Mouse (Mus musculus) heart, adult 2 months (tissue): ENCODE measurements around the gene Olfr1373. TPM values are rescaled to one million over a fixed set of nuclear protein-coding genes. Genes with fewer than 3 reads are reported as not detected.
"Not testable (repeated sequence)": the region's sequence is repeated elsewhere in the genome, so short reads cannot be mapped to it uniquely, and the experiment has no call there.

ENCODE experiments used
- DNase-seq, 2 experiments: peaks; one replicate each; pipeline ENCODE4 v3.0.0; 2021
- H3K27ac ChIP-seq: fragments of 200-600 bp; 2 replicates; pipeline ENCODE4 v1.8.1; 2022
- H3K27me3 ChIP-seq: fragments of 200-500 bp; 2 replicates; pipeline ENCODE4 v1.6.1; 2012; ENCODE audit warnings: mild to moderate bottlenecking, low read length, inconsistent platforms, mixed read lengths; ENCODE audit not compliant: control insufficient read depth, insufficient read depth
- H3K36me3 ChIP-seq: fragments of 200-500 bp; 2 replicates; pipeline ENCODE4 v1.6.1; 2012; ENCODE audit warnings: low read length, inconsistent platforms; ENCODE audit not compliant: control insufficient read depth, insufficient read depth
- H3K4me1 ChIP-seq: fragments of 200-500 bp; 2 replicates; pipeline ENCODE4 v1.6.1; 2011; ENCODE audit warnings: low read length; ENCODE audit not compliant: control insufficient read depth, insufficient read depth
- H3K4me3 ChIP-seq: fragments of 200-600 bp; 2 replicates; pipeline ENCODE4 v1.8.1; 2022
- H3K79me2 ChIP-seq: fragments of 200-500 bp; replicated peaks from 2 replicates; pipeline ENCODE4 v1.6.1; 2012; ENCODE audit warnings: mild to moderate bottlenecking, inconsistent platforms, low read length, moderate library complexity, mixed read lengths; ENCODE audit not compliant: control insufficient read depth, insufficient read depth
- H3K9ac ChIP-seq: fragments of 200-500 bp; 2 replicates; pipeline ENCODE4 v1.6.1; 2012; ENCODE audit warnings: low read depth, mild to moderate bottlenecking, control low read depth, inconsistent platforms, low read length, mixed read lengths
- CTCF ChIP-seq: fragments of 200-600 bp; IDR thresholded peaks from 2 replicates; pipeline ENCODE4 v1.8.1; 2022; ENCODE audit warnings: antibody characterized with exemption, mild to moderate bottlenecking, moderate library complexity
- EP300 ChIP-seq: fragments of 200-500 bp; IDR thresholded peaks from 2 replicates; pipeline ENCODE4 v1.6.1; 2011; ENCODE audit warnings: low read depth, low read length, control low read depth; ENCODE audit not compliant: insufficient read depth
- POLR2A ChIP-seq: fragments of 200-500 bp; IDR thresholded peaks from 2 replicates; pipeline ENCODE4 v1.6.1; 2011; ENCODE audit warnings: mild to moderate bottlenecking, low read depth, low read length, control low read depth; ENCODE audit not compliant: insufficient read depth
- WGBS: fragments of 180-500 bp; shearing (Covaris S2); methylation state at CpG from one replicate; pipeline ENCODE4 v1.1.7; 2018; 5-methylcytosine and 5-hydroxymethylcytosine counted together
- intact Hi-C: fragments of 180-260 bp; cut with DNase I; formaldehyde crosslinking; loops from one replicate; pipeline ENCODE4 v1.15.1; 2025
- polyA plus RNA-seq: library from polyadenylated mRNA; depleted of rRNA; stranded (reverse); fragments of >200 nt; gene quantifications from 2 replicates; pipeline ENCODE4 v1.2.3, GENCODE M21; 2012
- total RNA-seq, 2 experiments: library from RNA; stranded (reverse); gene quantifications; 2 replicates each; pipeline ENCODE4 v1.2.3; 2021

The Olfr1373 gene
- total and polyA plus RNA-seq, 3 experiments, result not detected

DNA sequence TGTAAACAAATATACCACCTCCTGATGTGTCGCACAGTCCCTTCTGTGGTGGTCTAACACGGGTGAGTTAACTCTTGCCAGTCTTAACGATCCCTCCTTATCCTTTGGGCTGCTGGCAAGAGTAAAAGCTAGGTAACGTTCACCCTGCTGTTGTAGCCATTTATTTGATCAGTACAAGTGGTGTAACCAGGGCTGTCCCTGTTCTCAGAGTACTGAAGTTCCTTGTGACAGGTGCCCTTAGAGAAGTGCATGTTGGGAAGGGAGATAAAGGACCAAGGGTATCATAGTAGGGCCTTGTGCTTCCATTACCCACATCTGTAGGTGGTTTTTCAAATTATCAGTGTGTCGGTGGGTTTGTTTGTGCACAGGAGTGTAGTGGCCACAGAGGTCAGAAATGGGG, 17.6 kb downstream of the Olfr1373 start:
- TF ChIP-seq POLR2A, result no peak
- TF ChIP-seq EP300, result no peak
- no peak for TF ChIP-seq CTCF
- Histone ChIP-seq H3K9ac (no peak overlapping the region), H3K36me3 (no peaks in the 10 kb centered on the region; the same call in 1 of the 2 replicates), H3K4me1 (no peaks in the 10 kb centered on the region), H3K27me3 (no peaks in the 10 kb centered on the region), H3K79me2 (no peaks in the 10 kb centered on the region; the same call in 1 of the 2 replicates), H3K27ac (no peak overlapping the region), H3K4me3 (no peak overlapping the region)
- 74% methylated on average over 5 of the region's 5 CpGs for WGBS
- intact Hi-C loops, result loop anchor here (5.0 kb wide), 1 partner anchor 60 kb away; no protein-coding TSS in a partner anchor
- DNase-seq, result no peak

DNA sequence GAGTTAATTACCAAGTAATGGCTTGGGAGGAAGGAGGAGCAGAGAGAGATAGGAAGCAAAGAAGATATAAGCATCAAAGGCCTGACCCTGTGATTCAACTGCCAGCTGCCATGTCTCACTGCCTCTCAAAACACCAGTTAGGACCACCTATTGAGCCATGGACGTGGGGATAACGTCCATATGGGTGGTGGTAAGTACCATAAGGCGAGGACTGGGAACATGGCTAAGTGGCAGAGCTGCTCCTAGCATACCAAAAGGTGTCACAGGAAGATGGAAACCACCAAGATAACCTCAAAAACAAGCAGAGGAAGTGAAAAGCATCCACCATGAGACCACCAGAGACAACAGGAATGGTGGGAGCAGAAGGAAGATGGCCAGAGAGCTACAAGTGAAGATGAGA, 18.2 kb downstream of the Olfr1373 start:
- 67% methylated on average over 3 of the region's 3 CpGs for WGBS
- no peaks in the 10 kb centered on the region for H3K27me3 ChIP-seq
- no peak for DNase-seq
- intact Hi-C loops, result loop anchor here (5.0 kb wide), 1 partner anchor 60 kb away; no protein-coding TSS in a partner anchor
- H3K27ac ChIP-seq, result no peak overlapping the region
- H3K9ac ChIP-seq, result no peak overlapping the region
- no peaks in the 10 kb centered on the region for H3K4me1 ChIP-seq
- H3K79me2 ChIP-seq, result no peaks in the 10 kb centered on the region; the same call in 1 of the 2 replicates
- H3K4me3 ChIP-seq, result no peak overlapping the region
- peaks cover 5% of the 10 kb centered on the region for H3K36me3 ChIP-seq
- TF ChIP-seq CTCF (no peak), POLR2A (no peak), EP300 (no peak)

- peaks cover 20% of the 10 kb centered on the region for H3K36me3 ChIP-seq
- 93% methylated on average over 4 of the region's 4 CpGs for WGBS
- DNase-seq, result no peak
- no peaks in the 10 kb centered on the region for H3K4me1 ChIP-seq
- no peak overlapping the region for H3K9ac ChIP-seq
- TF ChIP-seq EP300 (no peak), POLR2A (no peak), CTCF (no peak)
- H3K79me2 ChIP-seq, result no peaks in the 10 kb centered on the region; the same call in 1 of the 2 replicates
- H3K27ac ChIP-seq, result no peak overlapping the region
- H3K4me3 ChIP-seq, result no peak overlapping the region
- intact Hi-C loops, result no loop called here
- no peaks in the 10 kb centered on the region for H3K27me3 ChIP-seq
These were observed 20.9 kb downstream of the Olfr1373 start for GRCm38 (mm10) chr11:52124468-52124867.

- Histone ChIP-seq H3K4me1 (no peaks in the 10 kb centered on the region), H3K27me3 (no peaks in the 10 kb centered on the region), H3K36me3 (peaks cover 31% of the 10 kb centered on the region), H3K27ac (no peak overlapping the region), H3K4me3 (no peak overlapping the region), H3K9ac (no peak overlapping the region), H3K79me2 (no peaks in the 10 kb centered on the region; the same call in 1 of the 2 replicates)
- no peak for DNase-seq
- WGBS, result 82% methylated on average over 6 of the region's 6 CpGs
- no peak for TF ChIP-seq EP300
- no peak for TF ChIP-seq POLR2A
- no peak for TF ChIP-seq CTCF
- intact Hi-C loops, result no loop called here
These were observed 23.3 kb downstream of the Olfr1373 start for GRCm38 (mm10) chr11:52122045-52122444.

GRCm38 (mm10) chr11:52120415-52120814, 24.9 kb downstream of the Olfr1373 start:
- H3K9ac ChIP-seq, intact Hi-C loops: not testable (repeated sequence)

GRCm38 (mm10) chr11:52117156-52117555, 28.2 kb downstream of the Olfr1373 start:
- Histone ChIP-seq H3K27ac (no peak overlapping the region), H3K4me3 (no peak overlapping the region), H3K9ac (no peak overlapping the region), H3K36me3 (peaks cover 53% of the 10 kb centered on the region), H3K4me1 (peaks cover 2% of the 10 kb centered on the region), H3K27me3 (no peaks in the 10 kb centered on the region), H3K79me2 (peaks cover 3% of the 10 kb centered on the region)
- 85% methylated on average over 7 of the region's 7 CpGs for WGBS
- DNase-seq, result no peak
- intact Hi-C loops, result no loop called here
- TF ChIP-seq EP300 (no peak), POLR2A (no peak), CTCF (no peak)

More at GRCm38 (mm10) chr11:52120415-52120814, 24.9 kb downstream of the Olfr1373 start:
- H3K27ac ChIP-seq, H3K4me1 ChIP-seq, H3K27me3 ChIP-seq, DNase-seq, H3K79me2 ChIP-seq, H3K4me3 ChIP-seq: not testable (repeated sequence)
- TF ChIP-seq CTCF, result peak; percentile 57
- peaks cover 36% of the 10 kb centered on the region for H3K36me3 ChIP-seq

DNA sequence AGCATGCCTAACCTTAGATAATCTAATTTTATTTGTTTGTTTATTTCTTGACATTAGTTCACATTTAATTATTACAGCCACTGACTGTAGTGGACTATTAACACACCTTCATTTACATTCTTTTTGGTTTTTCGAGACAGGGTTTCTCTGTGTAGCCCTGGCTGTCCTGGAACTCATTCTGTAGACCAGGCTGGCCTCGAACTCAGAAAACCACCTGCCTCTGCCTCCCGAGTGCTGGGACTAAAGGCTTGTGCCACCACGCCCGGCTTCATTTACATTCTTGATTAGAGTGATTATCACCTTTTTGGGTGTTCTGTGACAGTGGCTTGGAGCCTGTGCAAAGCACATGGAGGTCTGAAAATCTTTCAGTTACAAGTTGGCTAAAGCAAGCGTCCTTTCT, 29.2 kb downstream of the Olfr1373 start:
- H3K9ac ChIP-seq, H3K4me3 ChIP-seq, DNase-seq, H3K4me1 ChIP-seq, intact Hi-C loops, H3K79me2 ChIP-seq, H3K27ac ChIP-seq, H3K27me3 ChIP-seq: not testable (repeated sequence)
- 89% methylated on average over 6 of the region's 6 CpGs for WGBS
- peaks cover 53% of the 10 kb centered on the region for H3K36me3 ChIP-seq
